Mouse (Mus musculus) embryo, embryonic 10 days (tissue): ENCODE results near the gene Slc41a2.

ENCODE experiments used
- DNase-seq: peaks from one replicate; pipeline ENCODE4 v3.0.0-alpha.2; 2015; ENCODE audit warnings: low spot score

Gene Slc41a2

DNA sequence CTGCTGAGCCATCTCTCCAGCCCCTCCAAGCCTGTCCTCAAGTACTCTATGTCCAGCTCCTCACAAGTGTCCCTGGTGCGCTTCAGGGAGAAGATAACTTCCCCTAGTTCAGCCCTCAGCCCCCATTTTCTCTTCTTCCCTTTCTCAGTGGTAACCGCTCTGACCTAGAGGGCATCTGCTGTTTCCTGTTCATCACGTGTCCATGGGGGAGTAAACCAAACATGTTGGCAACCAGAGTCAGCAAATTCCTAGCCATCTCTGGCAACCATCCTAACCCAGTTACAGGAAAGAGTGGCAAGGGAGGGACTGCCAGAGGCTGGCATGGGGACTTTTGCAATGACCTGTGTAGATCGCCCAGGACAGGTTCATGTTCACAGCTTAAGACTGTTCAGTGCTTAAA, 36.0 kb downstream of the Slc41a2 start:
- DNase-seq = no peak

DNA sequence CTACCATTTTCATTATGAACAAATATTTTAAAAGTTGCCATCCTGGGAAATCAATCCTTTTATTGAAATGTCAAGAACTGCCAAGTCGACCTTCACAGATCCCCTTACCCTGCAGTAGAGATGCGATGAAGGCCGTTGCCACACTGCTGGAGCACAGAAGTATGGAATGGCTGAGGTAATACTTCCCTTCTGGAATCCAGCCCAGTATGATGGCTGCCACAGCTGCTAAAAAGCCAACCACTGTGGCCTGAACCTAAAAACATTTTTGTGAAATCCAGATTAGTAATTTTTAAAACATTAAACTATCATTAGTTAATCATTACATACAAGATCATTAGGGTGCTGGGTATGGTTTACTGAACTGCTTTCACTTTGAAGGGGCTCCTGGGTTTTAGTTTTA, 36.6 kb downstream of the Slc41a2 start:
- no peak for DNase-seq

DNA sequence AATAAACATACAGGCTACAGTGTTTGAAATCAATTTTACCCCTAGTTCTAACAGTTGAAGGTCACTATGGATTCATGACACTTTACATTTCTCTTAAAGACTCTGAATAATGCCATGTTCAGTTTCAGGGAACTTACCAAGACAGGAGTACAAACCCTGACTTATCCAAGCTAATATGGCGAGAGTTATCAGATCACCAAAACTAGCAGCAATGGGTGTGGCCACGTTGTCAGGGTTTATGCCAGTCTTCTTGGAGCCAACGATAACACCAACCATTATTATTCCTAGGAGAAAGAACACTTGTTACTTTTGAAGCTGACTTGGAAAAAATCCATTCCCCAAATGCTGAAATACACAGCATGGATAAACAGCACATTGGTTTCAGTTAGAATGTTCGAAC, 40.7 kb downstream of the Slc41a2 start:
- no peak for DNase-seq

DNA sequence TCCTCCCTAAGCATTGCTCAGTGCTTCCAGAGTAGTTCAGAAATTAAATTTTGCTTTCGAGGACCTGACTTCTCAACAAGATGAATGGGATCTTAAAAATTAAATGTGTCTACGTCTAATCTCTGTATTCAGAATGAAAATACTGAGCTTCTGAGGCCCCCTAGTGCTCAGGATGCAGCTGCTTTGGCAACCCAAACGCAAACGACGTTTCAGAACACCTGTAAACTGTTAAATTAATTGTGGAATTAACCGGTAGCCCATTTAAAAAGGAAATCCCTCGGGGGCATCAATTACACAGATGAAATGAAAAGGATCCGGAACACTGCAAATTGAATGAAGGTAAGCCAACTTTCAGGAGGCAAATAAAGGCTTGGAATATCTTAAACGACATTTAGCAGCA, 42.9 kb downstream of the Slc41a2 start:
- peak; percentile 25 for DNase-seq

- no peak for DNase-seq
These were observed 44.3 kb downstream of the Slc41a2 start for GRCm38 (mm10) chr10:83293352-83293751.

GRCm38 (mm10) chr10:83291731-83292130, 46.0 kb downstream of the Slc41a2 start:
- no peak for DNase-seq

DNA sequence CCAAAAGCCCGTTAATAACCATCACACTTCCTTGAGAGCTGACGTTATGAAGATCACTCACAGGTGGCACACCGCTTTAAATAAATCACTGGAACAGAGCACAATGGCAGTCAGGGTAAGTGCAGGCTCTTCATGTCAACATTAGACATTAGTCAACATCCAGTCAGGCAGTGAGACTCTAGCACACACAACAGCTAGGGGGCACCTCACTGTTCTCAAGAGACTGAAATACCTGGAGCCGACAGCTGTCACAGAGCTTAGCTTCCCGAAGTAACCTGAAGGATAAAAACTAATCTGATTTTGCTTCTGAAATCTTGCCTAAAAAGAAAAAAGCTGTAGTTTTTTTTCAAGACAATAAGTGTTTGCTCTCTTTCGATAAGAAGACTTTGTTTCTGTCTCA, 49.9 kb downstream of the Slc41a2 start:
- no peak for DNase-seq

GRCm38 (mm10) chr10:83286399-83286798, 51.3 kb downstream of the Slc41a2 start:
- DNase-seq = no peak

DNA sequence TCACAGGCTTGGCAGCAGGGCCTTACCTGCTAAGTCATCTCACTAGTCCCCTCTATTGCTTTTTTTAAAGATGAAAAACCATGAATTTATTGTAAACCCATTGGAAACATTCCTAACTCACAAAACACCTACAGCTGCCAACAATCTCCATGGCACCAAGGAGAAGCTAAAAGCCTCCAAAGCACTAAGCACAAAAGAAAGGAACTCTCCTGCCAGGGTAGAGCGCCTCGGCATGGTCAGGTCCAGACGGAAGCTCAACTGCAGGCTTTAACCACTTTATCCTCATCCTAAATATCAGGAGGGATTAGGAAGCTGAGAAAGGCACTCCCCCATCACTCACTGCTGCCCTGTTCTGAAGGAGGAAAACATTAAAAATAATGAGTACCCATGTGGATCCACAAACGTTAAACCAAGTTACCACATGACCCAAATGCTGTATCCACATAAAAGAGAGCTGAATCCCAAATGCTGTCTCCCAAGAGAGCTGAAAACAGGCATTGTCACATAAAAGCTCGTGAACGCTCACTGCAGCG, 51.9 kb downstream of the Slc41a2 start:
- no peak for DNase-seq

DNA sequence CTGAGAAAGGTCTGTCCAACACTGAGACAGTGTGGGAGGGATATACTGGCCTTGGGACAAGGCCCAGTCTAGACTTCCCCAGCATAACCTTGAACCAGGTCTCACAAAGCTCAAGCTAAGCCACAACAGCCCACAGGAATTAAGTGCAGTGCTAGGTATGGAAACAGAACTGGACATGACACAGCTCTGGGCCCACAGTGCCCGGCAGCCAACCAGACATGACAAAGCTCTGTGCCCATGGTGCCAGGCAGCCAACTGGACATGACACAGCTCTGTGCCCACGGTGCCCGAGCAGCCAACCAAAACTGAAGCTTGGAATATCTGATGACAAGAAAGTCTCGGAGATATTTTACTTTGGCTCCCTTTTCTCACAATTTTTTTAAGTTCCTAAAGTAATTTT, 52.8 kb downstream of the Slc41a2 start:
- no peak for DNase-seq

DNA sequence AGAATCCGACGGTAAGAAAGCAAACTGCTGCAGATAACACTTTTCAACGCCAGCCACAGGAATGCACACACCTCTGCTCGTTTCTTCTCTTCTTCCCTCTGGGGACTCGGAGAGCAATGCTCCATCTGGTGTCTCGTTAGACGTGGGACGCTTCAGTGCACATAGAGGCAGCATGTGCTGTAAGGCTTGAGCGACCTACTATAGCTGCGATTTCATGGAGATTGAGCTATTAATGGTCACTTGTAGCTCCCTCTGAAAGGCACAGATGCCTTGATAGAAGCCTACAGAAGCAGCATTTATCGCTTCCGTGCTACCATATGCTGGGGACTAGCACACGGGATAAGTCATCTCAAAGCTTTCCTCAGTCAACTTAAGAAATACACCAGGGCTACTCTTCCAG, 71.0 kb downstream of the Slc41a2 start:
- peak; percentile 15 for DNase-seq

DNA sequence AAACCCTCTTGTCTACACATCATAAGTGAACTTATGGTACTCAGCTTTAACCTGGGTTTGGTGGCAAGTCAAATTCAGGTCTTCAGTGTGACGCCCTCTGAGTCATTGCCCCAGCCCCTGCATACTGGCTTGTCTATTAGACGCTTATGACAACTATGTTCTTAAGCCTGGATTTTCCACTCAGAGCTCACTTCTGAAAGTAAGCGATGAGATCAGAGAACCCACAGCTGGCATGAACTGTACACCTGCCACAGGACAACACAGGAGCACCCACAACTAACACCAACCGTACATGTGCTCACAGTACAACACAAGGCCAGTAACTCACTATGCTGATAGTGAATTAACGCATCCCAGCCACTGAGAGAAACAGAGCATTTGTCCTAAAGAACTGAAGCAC, 71.4 kb downstream of the Slc41a2 start:
- no peak for DNase-seq

GRCm38 (mm10) chr10:83264680-83265079, 73.0 kb downstream of the Slc41a2 start:
- no peak for DNase-seq

GRCm38 (mm10) chr10:83264056-83264455, 73.6 kb downstream of the Slc41a2 start:
- DNase-seq = no peak

GRCm38 (mm10) chr10:83261264-83261663, 76.4 kb downstream of the Slc41a2 start:
- no peak for DNase-seq

DNA sequence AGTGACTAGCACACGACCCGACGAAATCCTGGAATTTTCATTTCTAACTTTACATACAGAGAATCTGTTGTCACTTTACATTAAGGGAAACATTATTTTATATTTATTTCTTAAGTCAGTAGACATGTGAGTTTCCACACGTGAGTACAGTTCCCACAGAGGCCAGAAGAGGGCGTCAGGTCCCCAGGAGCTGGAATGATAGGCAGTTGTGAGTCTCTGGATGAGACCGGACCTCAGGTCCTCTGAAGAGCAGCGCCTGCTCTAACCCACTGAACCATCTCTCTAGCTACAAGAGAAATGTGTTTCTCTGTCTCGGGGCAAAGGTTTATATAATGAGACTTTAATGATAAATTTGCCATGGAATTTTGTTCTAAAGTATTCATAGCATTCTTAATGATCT, 86.3 kb downstream of the Slc41a2 start:
- peak; percentile 37 for DNase-seq

DNA sequence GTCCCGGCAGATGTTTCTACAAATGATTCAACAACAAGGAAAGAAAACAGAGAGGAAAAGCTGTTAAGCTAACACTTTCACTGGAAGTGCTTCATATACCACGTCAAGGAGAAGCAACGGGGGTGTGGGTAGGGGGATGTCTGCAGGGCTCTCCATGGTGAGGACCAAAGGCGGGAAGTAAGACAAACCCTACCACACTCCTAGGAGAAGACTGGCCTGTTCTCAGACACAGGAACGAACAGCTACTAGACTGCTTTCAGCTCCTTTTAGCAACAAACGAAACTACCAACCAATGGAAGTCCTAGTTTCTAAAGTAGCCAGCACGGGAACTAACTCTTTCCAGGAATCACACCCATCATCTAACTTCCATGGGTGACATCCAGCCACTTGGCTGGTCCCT, 89.6 kb downstream of the Slc41a2 start:
- DNase-seq = no peak

GRCm38 (mm10) chr10:83245720-83246119, 92.0 kb downstream of the Slc41a2 start:
- DNase-seq = peak; percentile 23

GRCm38 (mm10) chr10:83244131-83244530, 93.6 kb downstream of the Slc41a2 start:
- DNase-seq = peak; percentile 65

- no peak for DNase-seq
These were observed 95.5 kb downstream of the Slc41a2 start for GRCm38 (mm10) chr10:83242106-83242686.

GRCm38 (mm10) chr10:83234391-83234790, 103.3 kb downstream of the Slc41a2 start:
- DNase-seq = no peak

GRCm38 (mm10) chr10:83233967-83234366, 103.7 kb downstream of the Slc41a2 start:
- no peak for DNase-seq

DNA sequence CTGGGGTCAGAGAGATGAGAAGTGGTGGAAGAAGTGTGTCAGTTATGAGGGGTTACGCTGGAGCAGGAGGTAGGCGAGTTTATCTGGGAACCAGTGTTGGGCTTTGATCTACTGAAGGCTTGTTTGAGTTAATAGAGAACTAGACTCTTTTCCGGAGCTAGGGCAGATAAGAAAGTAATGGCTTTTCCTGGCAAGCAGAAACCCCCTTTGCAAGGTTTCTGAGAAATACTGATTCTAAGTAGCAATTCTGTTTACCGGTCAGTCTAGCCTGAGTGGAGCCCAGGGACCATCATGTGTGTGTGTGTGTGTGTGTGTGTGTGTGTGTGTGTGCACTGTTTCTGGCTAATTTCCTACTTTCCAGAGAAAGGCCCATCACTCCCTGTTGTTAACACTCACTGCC, 109.1 kb downstream of the Slc41a2 start:
- DNase-seq = no peak

GRCm38 (mm10) chr10:83224999-83225398, 112.7 kb downstream of the Slc41a2 start:
- DNase-seq = peak; percentile 58
